Mouse (Mus musculus) heart, postnatal 36 days (tissue): Measurements from ENCODE around the gene Chrd. TPM values are rescaled to one million over a fixed set of nuclear protein-coding genes. Genes with fewer than 3 reads are reported as not detected.
A peak's percentile ranks its signal among the peaks of the same experiment; 100 is the strongest.

Experiments used
- DNase-seq, 2 experiments: peaks; one replicate each; pipeline ENCODE4 v3.0.0; 2021 to 2022
- intact Hi-C: fragments of 180-260 bp; cut with DNase I; formaldehyde crosslinking; loops from one replicate; pipeline ENCODE4 v1.15.1; 2025
- total RNA-seq, 2 experiments: library from RNA; stranded (reverse); gene quantifications; 2 replicates each; pipeline ENCODE4 v1.2.3; 2021

Chrd gene
- total RNA-seq: 1 to 10 TPM; 2.1 to 2.5 TPM

GRCm38 (mm10) chr16:20732925-20733730, at the start of gene Chrd:
TSS of gene Chrd (plus strand) at chr16:20733127.
- peak; percentile 63 to 69 for DNase-seq
- intact Hi-C loops: loop anchor here (10.0 kb wide), 1 partner anchor 162 kb away; no protein-coding TSS in a partner anchor

- intact Hi-C loops: no loop called here
- DNase-seq: no peak
These were observed 42.2 kb upstream of the Chrd start for GRCm38 (mm10) chr16:20690774-20691173.

- intact Hi-C loops: no loop called here
These were observed 41.3 kb upstream of the Chrd start for GRCm38 (mm10) chr16:20691617-20692016.

GRCm38 (mm10) chr16:20692241-20692965, 40.5 kb upstream of the Chrd start:
- intact Hi-C loops: no loop called here
- DNase-seq: no peak

More at GRCm38 (mm10) chr16:20691617-20692016, 41.3 kb upstream of the Chrd start:
- DNase-seq: no peak

GRCm38 (mm10) chr16:20693111-20693701, 39.7 kb upstream of the Chrd start, which contains the start of gene Fam131a:
TSS of gene Fam131a (plus strand) at chr16:20693241.
- intact Hi-C loops: loop anchor here (1.0 kb wide), 1 partner anchor 19 kb away; no protein-coding TSS in a partner anchor

GRCm38 (mm10) chr16:20694781-20695180, 38.1 kb upstream of the Chrd start:
- peak; percentile 48 to 60 for DNase-seq

More at GRCm38 (mm10) chr16:20693111-20693701, 39.7 kb upstream of the Chrd start, which contains the start of gene Fam131a:
- DNase-seq: peak; percentile 89 to 91

GRCm38 (mm10) chr16:20695622-20696323, 37.2 kb upstream of the Chrd start:
- intact Hi-C loops: loop anchor here (2.0 kb wide), 1 partner anchor 21 kb away; the partner anchor contains the start of genes Clcn2 and Polr2h
- peak; percentile 86 to 89 for DNase-seq

More at GRCm38 (mm10) chr16:20694781-20695180, 38.1 kb upstream of the Chrd start:
- intact Hi-C loops: no loop called here

GRCm38 (mm10) chr16:20699266-20699665, 33.7 kb upstream of the Chrd start:
- DNase-seq: no peak
- intact Hi-C loops: no loop called here

GRCm38 (mm10) chr16:20700036-20700435, 32.9 kb upstream of the Chrd start:
- DNase-seq: no peak

GRCm38 (mm10) chr16:20701316-20701715, 31.6 kb upstream of the Chrd start:
- DNase-seq: no peak
- intact Hi-C loops: loop anchor here (10.0 kb wide), 1 partner anchor 1553 kb away; no protein-coding TSS in a partner anchor

More at GRCm38 (mm10) chr16:20700036-20700435, 32.9 kb upstream of the Chrd start:
- intact Hi-C loops: loop anchor here (10.0 kb wide), 1 partner anchor 1555 kb away; no protein-coding TSS in a partner anchor

GRCm38 (mm10) chr16:20701729-20702521, 31.0 kb upstream of the Chrd start:
- intact Hi-C loops: loop anchor here (10.0 kb wide), 1 partner anchor 1553 kb away; no protein-coding TSS in a partner anchor
- DNase-seq: no peak

- intact Hi-C loops: loop anchor here (10.0 kb wide), 1 partner anchor 1552 kb away; no protein-coding TSS in a partner anchor
- peak; percentile 55 to 62 for DNase-seq
These were observed 30.4 kb upstream of the Chrd start for GRCm38 (mm10) chr16:20702522-20702893.

- intact Hi-C loops: loop anchor here (10.0 kb wide), 1 partner anchor 1552 kb away; no protein-coding TSS in a partner anchor
- DNase-seq: no peak
These were observed 29.9 kb upstream of the Chrd start for GRCm38 (mm10) chr16:20703071-20703470.

GRCm38 (mm10) chr16:20703699-20704400, 29.1 kb upstream of the Chrd start:
- intact Hi-C loops: loop anchor here (10.0 kb wide), 1 partner anchor 1551 kb away; no protein-coding TSS in a partner anchor
- DNase-seq: no peak

- no peak for DNase-seq
- intact Hi-C loops: loop anchor here (10.0 kb wide), 1 partner anchor 1549 kb away; no protein-coding TSS in a partner anchor
These were observed 27.1 kb upstream of the Chrd start for GRCm38 (mm10) chr16:20705786-20706185.

GRCm38 (mm10) chr16:20706407-20707055, 26.4 kb upstream of the Chrd start:
- intact Hi-C loops: loop anchor here (10.0 kb wide), 1 partner anchor 1548 kb away; no protein-coding TSS in a partner anchor
- no peak for DNase-seq

- intact Hi-C loops: loop anchor here (10.0 kb wide), 1 partner anchor 1546 kb away; no protein-coding TSS in a partner anchor
These were observed 24.5 kb upstream of the Chrd start for GRCm38 (mm10) chr16:20708220-20708938.

More at GRCm38 (mm10) chr16:20708220-20708938, 24.5 kb upstream of the Chrd start:
- DNase-seq: no peak
